Mouse (Mus musculus) MEL (cell line): ENCODE measurements around the gene 4931414P19Rik. TPM values are rescaled to one million over a fixed set of nuclear protein-coding genes. Genes with fewer than 3 reads are reported as not detected.
A peak's percentile ranks its signal among the peaks of the same experiment; 100 is the strongest.

ENCODE experiments used
- DNase-seq: peaks from one replicate; pipeline ENCODE4 v3.0.0; 2011; ENCODE audit warnings: low read depth, low spot score
- H3K27ac ChIP-seq: 2 replicates; pipeline ENCODE4 v1.5.1; 2012; ENCODE audit warnings: low read depth, mild to moderate bottlenecking, control low read depth, low read length, moderate library complexity; ENCODE audit not compliant: control insufficient read depth
- H3K27me3 ChIP-seq, 2 experiments: fragments of 150-350 bp in 1 of 2; sonication (generic) in 1 of 2; 2 replicates each; pipeline ENCODE4 v1.6.1; 2012; ENCODE audit warnings: low read length in 2 of 2, mild to moderate bottlenecking in 2 of 2, improper control_type of control experiment in 1 of 2, moderate library complexity in 1 of 2; ENCODE audit not compliant: insufficient read depth in 2 of 2, control insufficient read depth in 1 of 2
- H3K36me3 ChIP-seq, 2 experiments: 2 replicates each; pipeline ENCODE4 v1.6.1; 2012 to 2014; ENCODE audit warnings: low read length in 2 of 2, improper control_type of control experiment in 1 of 2, inconsistent platforms in 1 of 2, mild to moderate bottlenecking in 1 of 2; ENCODE audit not compliant: insufficient read depth in 2 of 2, control insufficient read depth in 1 of 2
- H3K4me1 ChIP-seq, 2 experiments: fragments of 150-350 bp in 1 of 2; sonication (generic) in 1 of 2; 2 replicates each; pipeline ENCODE4 v1.6.1; 2012; ENCODE audit warnings: low read length in 2 of 2, improper control_type of control experiment in 1 of 2, mild to moderate bottlenecking in 1 of 2; ENCODE audit not compliant: insufficient read depth in 2 of 2, control insufficient read depth in 1 of 2
- H3K4me3 ChIP-seq, 2 experiments: fragments of 150-350 bp in 1 of 2; sonication (generic) in 1 of 2; 2 replicates each; pipeline ENCODE4 v1.5.1; 2012; ENCODE audit warnings: low read depth in 2 of 2, low read length in 2 of 2, mild to moderate bottlenecking in 2 of 2, moderate library complexity in 2 of 2, control low read depth in 1 of 2, improper control_type of control experiment in 1 of 2; ENCODE audit not compliant: control insufficient read depth in 1 of 2, insufficient read depth in 1 of 2
- H3K79me2 ChIP-seq: 2 replicates; pipeline ENCODE4 v1.6.1; 2012; ENCODE audit warnings: mild to moderate bottlenecking, low read length, moderate library complexity; ENCODE audit not compliant: control insufficient read depth, poor library complexity, insufficient read depth
- H3K9ac ChIP-seq: 2 replicates; pipeline ENCODE4 v1.6.1; 2012; ENCODE audit warnings: low read depth, mild to moderate bottlenecking, control low read depth, low read length, moderate library complexity; ENCODE audit not compliant: control insufficient read depth, poor library complexity, severe bottlenecking
- H3K9me3 ChIP-seq: fragments of 150-350 bp; sonication (generic); replicated peaks from 2 replicates; pipeline ENCODE4 v1.6.1; 2012; ENCODE audit warnings: mild to moderate bottlenecking, low read length, improper control_type of control experiment, moderate library complexity; ENCODE audit not compliant: insufficient read depth
- BHLHE40 ChIP-seq: IDR thresholded peaks from 2 replicates; pipeline ENCODE4 v1.6.1; 2012; ENCODE audit warnings: low read depth, mild to moderate bottlenecking, inconsistent platforms, low read length, improper control_type of control experiment, borderline replicate concordance
- CHD1 ChIP-seq: IDR thresholded peaks from 2 replicates; pipeline ENCODE4 v1.6.1; 2012; ENCODE audit warnings: low read depth, mild to moderate bottlenecking, inconsistent platforms, low read length, improper control_type of control experiment
- CHD2 ChIP-seq: IDR thresholded peaks from 2 replicates; pipeline ENCODE4 v1.6.1; 2011; ENCODE audit warnings: low read length, improper control_type of control experiment
- CTCF ChIP-seq, 3 experiments: IDR thresholded peaks in 2 of 3; conservative IDR thresholded peaks in 1 of 3; 2 replicates each; pipeline ENCODE4 v1.5.1; 2011 to 2012; ENCODE audit warnings: low read length in 3 of 3, low read depth in 2 of 3, mild to moderate bottlenecking in 2 of 3, improper control_type of control experiment in 1 of 3, inconsistent platforms in 1 of 3, mixed read lengths in 1 of 3, moderate library complexity in 1 of 3; ENCODE audit not compliant: control insufficient read depth in 1 of 3, insufficient read depth in 1 of 3, poor library complexity in 1 of 3, severe bottlenecking in 1 of 3
- E2F4 ChIP-seq: IDR thresholded peaks from 2 replicates; pipeline ENCODE4 v1.6.1; 2011; ENCODE audit warnings: low read depth, low read length, improper control_type of control experiment, borderline replicate concordance
- ELF1 ChIP-seq: IDR thresholded peaks from 2 replicates; pipeline ENCODE4 v1.6.1; 2014; ENCODE audit warnings: low read depth, mild to moderate bottlenecking, inconsistent platforms, low read length, improper control_type of control experiment, moderate library complexity
- EP300 ChIP-seq, 2 experiments: IDR thresholded peaks; 2 replicates each; pipeline ENCODE4 v1.6.1; 2011; ENCODE audit warnings: improper control_type of control experiment in 2 of 2, low read length in 2 of 2, low read depth in 1 of 2, mild to moderate bottlenecking in 1 of 2
- ETS1 ChIP-seq: IDR thresholded peaks from 2 replicates; pipeline ENCODE4 v1.6.1; 2012; ENCODE audit warnings: low read depth, mild to moderate bottlenecking, inconsistent platforms, low read length, improper control_type of control experiment, moderate library complexity
- GABPA ChIP-seq: IDR thresholded peaks from 2 replicates; pipeline ENCODE4 v1.6.1; 2012; ENCODE audit warnings: low read depth, mild to moderate bottlenecking, inconsistent platforms, low read length, improper control_type of control experiment, moderate library complexity
- GATA1 ChIP-seq: IDR thresholded peaks from 2 replicates; pipeline ENCODE4 v1.6.1; 2011; ENCODE audit warnings: low read depth, low read length, improper control_type of control experiment
- HCFC1 ChIP-seq: IDR thresholded peaks from 2 replicates; pipeline ENCODE4 v1.6.1; 2012; ENCODE audit warnings: low read depth, mild to moderate bottlenecking, inconsistent platforms, low read length, improper control_type of control experiment, moderate library complexity
- JUND ChIP-seq: IDR thresholded peaks from 2 replicates; pipeline ENCODE4 v1.6.1; 2011; ENCODE audit warnings: low read depth, mild to moderate bottlenecking, improper control_type of control experiment, low read length
- KAT2A ChIP-seq: conservative IDR thresholded peaks from 2 replicates; pipeline ENCODE4 v1.6.1; 2012; ENCODE audit warnings: low read depth, low read length, improper control_type of control experiment, inconsistent platforms
- MAFK ChIP-seq: IDR thresholded peaks from 2 replicates; pipeline ENCODE4 v1.6.1; 2011; ENCODE audit warnings: low read depth, mild to moderate bottlenecking, low read length, improper control_type of control experiment, borderline replicate concordance
- MAX ChIP-seq: IDR thresholded peaks from 2 replicates; pipeline ENCODE4 v1.6.1; 2011; ENCODE audit warnings: low read length, improper control_type of control experiment
- MAZ ChIP-seq: IDR thresholded peaks from 2 replicates; pipeline ENCODE4 v1.6.1; 2012; ENCODE audit warnings: low read depth, mild to moderate bottlenecking, inconsistent platforms, low read length, improper control_type of control experiment
- MEF2A ChIP-seq: IDR thresholded peaks from 2 replicates; pipeline ENCODE4 v1.6.1; 2014; ENCODE audit warnings: low read depth, mild to moderate bottlenecking, inconsistent platforms, low read length, improper control_type of control experiment; ENCODE audit not compliant: poor library complexity, insufficient replicate concordance, severe bottlenecking; ENCODE audit errors: extremely low read depth
- MXI1 ChIP-seq: IDR thresholded peaks from 2 replicates; pipeline ENCODE4 v1.6.1; 2011; ENCODE audit warnings: mild to moderate bottlenecking, low read depth, low read length, improper control_type of control experiment
- MYB ChIP-seq: IDR thresholded peaks from 2 replicates; pipeline ENCODE4 v1.6.1; 2011; ENCODE audit warnings: mild to moderate bottlenecking, low read depth, low read length, improper control_type of control experiment
- MYC ChIP-seq: IDR thresholded peaks from 2 replicates; pipeline ENCODE4 v1.6.1; 2011; ENCODE audit warnings: low read depth, mild to moderate bottlenecking, low read length, improper control_type of control experiment, moderate library complexity
- NELFE ChIP-seq: IDR thresholded peaks from 2 replicates; pipeline ENCODE4 v1.6.1; 2011; ENCODE audit warnings: low read depth, low read length, improper control_type of control experiment
- NRF1 ChIP-seq: IDR thresholded peaks from 2 replicates; pipeline ENCODE4 v1.6.1; 2014; ENCODE audit warnings: low read depth, mild to moderate bottlenecking, inconsistent platforms, low read length, improper control_type of control experiment, moderate library complexity; ENCODE audit not compliant: poor library complexity, insufficient read depth, severe bottlenecking
- POLR2A ChIP-seq, 2 experiments: IDR thresholded peaks; 2 replicates each; pipeline ENCODE4 v1.6.1; 2011 to 2012; ENCODE audit warnings: low read length in 2 of 2, mild to moderate bottlenecking in 2 of 2, control low read depth in 1 of 2, improper control_type of control experiment in 1 of 2, low read depth in 1 of 2, moderate library complexity in 1 of 2; ENCODE audit not compliant: control insufficient read depth in 1 of 2, insufficient read depth in 1 of 2, poor library complexity in 1 of 2
- POLR2AphosphoS2 ChIP-seq: IDR thresholded peaks from 2 replicates; pipeline ENCODE4 v1.6.1; 2011; ENCODE audit warnings: low read length, improper control_type of control experiment
- POLR2AphosphoS5 ChIP-seq: IDR thresholded peaks from 2 replicates; pipeline ENCODE4 v1.6.1; 2012; ENCODE audit warnings: low read depth, borderline replicate concordance, mild to moderate bottlenecking, inconsistent platforms, low read length, moderate library complexity, mixed read lengths
- RAD21 ChIP-seq: IDR thresholded peaks from 2 replicates; pipeline ENCODE4 v1.6.1; 2011; ENCODE audit warnings: mild to moderate bottlenecking, low read depth, low read length, improper control_type of control experiment
- RCOR1 ChIP-seq: IDR thresholded peaks from 2 replicates; pipeline ENCODE4 v1.6.1; 2012; ENCODE audit warnings: low read depth, mild to moderate bottlenecking, inconsistent platforms, low read length, improper control_type of control experiment
- SIN3A ChIP-seq: IDR thresholded peaks from 2 replicates; pipeline ENCODE4 v1.6.1; 2012; ENCODE audit warnings: low read length, improper control_type of control experiment, inconsistent platforms
- SMC3 ChIP-seq: IDR thresholded peaks from 2 replicates; pipeline ENCODE4 v1.6.1; 2011; ENCODE audit warnings: low read depth, low read length, improper control_type of control experiment
- TAL1 ChIP-seq: IDR thresholded peaks from 2 replicates; pipeline ENCODE4 v1.6.1; 2012; ENCODE audit warnings: mild to moderate bottlenecking, inconsistent platforms, low read length, moderate library complexity, mixed read lengths
- TBP ChIP-seq: IDR thresholded peaks from 2 replicates; pipeline ENCODE4 v1.8.0; 2011; ENCODE audit warnings: low read depth, low read length, improper control_type of control experiment
- TCF12 ChIP-seq: IDR thresholded peaks from 2 replicates; pipeline ENCODE4 v1.6.1; 2014; ENCODE audit warnings: low read depth, mild to moderate bottlenecking, inconsistent platforms, low read length, improper control_type of control experiment, moderate library complexity
- UBTF ChIP-seq: IDR thresholded peaks from 2 replicates; pipeline ENCODE4 v1.6.1; 2012; ENCODE audit warnings: low read depth, mild to moderate bottlenecking, inconsistent platforms, low read length, improper control_type of control experiment, moderate library complexity, borderline replicate concordance; ENCODE audit not compliant: insufficient read depth
- USF2 ChIP-seq, 2 experiments: IDR thresholded peaks; 2 replicates each; pipeline ENCODE4 v1.6.1; 2011 to 2012; ENCODE audit warnings: improper control_type of control experiment in 2 of 2, low read length in 2 of 2, borderline replicate concordance in 1 of 2, inconsistent platforms in 1 of 2, low read depth in 1 of 2, mild to moderate bottlenecking in 1 of 2; ENCODE audit not compliant: insufficient read depth in 1 of 2
- ZNF384 ChIP-seq: IDR thresholded peaks from 2 replicates; pipeline ENCODE4 v1.6.1; 2012; ENCODE audit warnings: low read depth, mild to moderate bottlenecking, inconsistent platforms, low read length, improper control_type of control experiment
- polyA plus RNA-seq, 2 experiments: library from polyadenylated mRNA; stranded (reverse) in 1 of 2; unstranded in 1 of 2; fragments of >175 nt in 1 of 2; fragments of >200 nt in 1 of 2; gene quantifications; 2 replicates each; pipeline versions ENCODE4 v1.2.1 to v1.2.4; 2012; ENCODE audit warnings: low replicate concordance in 2 of 2, low read depth in 1 of 2; ENCODE audit not compliant: insufficient read length in 2 of 2, insufficient read depth in 1 of 2, missing spikeins in 1 of 2
- total RNA-seq: library from RNA; depleted of rRNA; stranded (reverse); fragments of 300-350 nt; gene quantifications from 2 replicates; pipeline ENCODE4 v1.2.3, GENCODE M21; 2012

Gene 4931414P19Rik
- total and polyA plus RNA-seq, 3 experiments, result 1.9 to 4.8 TPM; not detected in 1

- H3K36me3 ChIP-seq, result 0 out of 4 replicates have a peak, but pooled peaks cover 0 to 5% of the 10 kb centered on the region in 2 experiments
- peak; percentile 47 for DNase-seq
- H3K9me3 ChIP-seq, result no peaks in the 10 kb centered on the region
- H3K4me3 ChIP-seq, result no peak overlapping the region
- H3K79me2 ChIP-seq, result no peaks in the 10 kb centered on the region
- H3K9ac ChIP-seq, result no peak overlapping the region
- no peak overlapping the region for H3K27ac ChIP-seq
- peaks cover 6 to 16% of the 10 kb centered on the region in 2 experiments for H3K4me1 ChIP-seq
- no peaks in the 10 kb centered on the region for H3K27me3 ChIP-seq
- TF ChIP-seq ZNF384, result no peak
- TF ChIP-seq MAX, result no peak
- TF ChIP-seq POLR2AphosphoS5, result no peak
- peak; percentile 70; the same call in 1 of the 2 replicates for TF ChIP-seq TCF12
- no peak for TF ChIP-seq KAT2A
- TF ChIP-seq NELFE, result no peak
- TF ChIP-seq GABPA, result no peak
- TF ChIP-seq GATA1, result peak; percentile 65; the same call in 1 of the 2 replicates
- TF ChIP-seq MEF2A, result no peak
- no peak for TF ChIP-seq MAFK
- TF ChIP-seq CHD1, result no peak
- no peak for TF ChIP-seq JUND
- TF ChIP-seq HCFC1, result no peak
- no peak for TF ChIP-seq RAD21
- TF ChIP-seq CHD2, result no peak
- TF ChIP-seq ETS1, result 0 out of 2 replicates have a peak, but pooled peaks have one; percentile 16
- no peak for TF ChIP-seq RCOR1
- TF ChIP-seq USF2 (IDR thresholded peaks at IDR 0.05; ENCODE audit: borderline replicate concordance in 1 of 2, insufficient read depth in 1 of 2, low read depth in 1 of 2, low read length in 2 of 2), result no peak
- no peak for TF ChIP-seq SIN3A
- TF ChIP-seq ELF1, result no peak
- peak; percentile 30; the same call in 1 of the 2 replicates for TF ChIP-seq TAL1
- TF ChIP-seq POLR2A (IDR thresholded peaks at IDR 0.05; ENCODE audit: control insufficient read depth in 1 of 2, insufficient read depth in 1 of 2, low read depth in 1 of 2, low read length in 2 of 2, poor library complexity in 1 of 2), result no peak
- TF ChIP-seq NRF1, result no peak
- TF ChIP-seq MYB, result no peak
- no peak; the same call in 1 of the 2 replicates for TF ChIP-seq MXI1
- no peak for TF ChIP-seq E2F4
- TF ChIP-seq MAZ, result no peak
- TF ChIP-seq SMC3, result 0 out of 2 replicates have a peak, but pooled peaks have one; percentile 1
- no peak for TF ChIP-seq MYC
- no peak for TF ChIP-seq POLR2AphosphoS2
- TF ChIP-seq EP300 (IDR thresholded peaks at IDR 0.05; ENCODE audit: low read depth in 1 of 2, low read length in 2 of 2), result peak; percentile 52 to 65
- TF ChIP-seq UBTF, result no peak
- TF ChIP-seq TBP, result no peak
- no peak for TF ChIP-seq BHLHE40
- no peak for TF ChIP-seq CTCF (IDR thresholded peaks at IDR 0.05 in 2 of 3, conservative IDR thresholded peaks at IDR 0.05 in 1 of 3; ENCODE audit: control insufficient read depth in 1 of 3, insufficient read depth in 1 of 3, low read depth in 2 of 3, low read length in 3 of 3, poor library complexity in 1 of 3, severe bottlenecking in 1 of 3)
These were observed 32.7 kb downstream of the 4931414P19Rik start for GRCm38 (mm10) chr14:54572790-54573736.
